Mouse (Mus musculus): ENCODE results near the gene Spc24. TPM values are rescaled to one million over a fixed set of nuclear protein-coding genes. Genes with fewer than 3 reads are reported as not detected.

Spc24 gene
- 1.4 and 12.8 TPM in 2 replicates for polyA plus RNA-seq (2012; rRNA removed; ENCODE audit: low replicate concordance)

GRCm38 (mm10) chr9:21760155-21761088, at the start of gene Spc24:
Gene Spc24 (minus strand): TSS chr9:21760303.

GRCm38 (mm10) chr9:21798345-21799009, 38.4 kb upstream of the Spc24 start, which contains the start of gene Kank2:
Gene Kank2 (minus strand): TSS chr9:21798744.

GRCm38 (mm10) chr9:21723377-21724146, 36.5 kb downstream of the Spc24 start, which contains the start of gene Ldlr:
Gene Ldlr (plus strand): TSS chr9:21723483.

Other genes starting within 250 kb of the Spc24 start
- 4.3 and 10.0 TPM in 2 replicates for gene AB124611, start 234.1 kb downstream of the Spc24 start, polyA plus RNA-seq (2012; rRNA removed; ENCODE audit: low replicate concordance)
- gene Carm1, start 213.4 kb downstream of the Spc24 start, polyA plus RNA-seq (2012; rRNA removed; ENCODE audit: low replicate concordance), result 66.5 and 132 TPM in 2 replicates
- gene Timm29, start 167.6 kb downstream of the Spc24 start, polyA plus RNA-seq (2012; rRNA removed; ENCODE audit: low replicate concordance), result 24.4 and 33.7 TPM in 2 replicates
- 32.8 and 36.1 TPM in 2 replicates for gene Yipf2, start 167.5 kb downstream of the Spc24 start, polyA plus RNA-seq (2012; rRNA removed; ENCODE audit: low replicate concordance)
- 33.4 and 57.3 TPM in 2 replicates for gene Smarca4, start 144.1 kb downstream of the Spc24 start, polyA plus RNA-seq (2012; rRNA removed; ENCODE audit: low replicate concordance)
- 38.0 and 38.8 TPM in 2 replicates for gene Ldlr, start 36.8 kb downstream of the Spc24 start, polyA plus RNA-seq (2012; rRNA removed; ENCODE audit: low replicate concordance)
- gene Kank2, start 38.4 kb upstream of the Spc24 start, polyA plus RNA-seq (2012; rRNA removed; ENCODE audit: low replicate concordance), result 57.7 and 93.8 TPM in 2 replicates
- gene Angptl8, start 75.2 kb upstream of the Spc24 start, polyA plus RNA-seq (2012; rRNA removed; ENCODE audit: low replicate concordance), result 88.4 and 128 TPM in 2 replicates
- gene Dock6, start 92.3 kb upstream of the Spc24 start, polyA plus RNA-seq (2012; rRNA removed; ENCODE audit: low replicate concordance), result 153 and 172 TPM in 2 replicates
- 104 and 231 TPM in 2 replicates for gene Rab3d, start 157.9 kb upstream of the Spc24 start, polyA plus RNA-seq (2012; rRNA removed; ENCODE audit: low replicate concordance)
- gene Ccdc159, start 167.2 kb upstream of the Spc24 start, polyA plus RNA-seq (2012; rRNA removed; ENCODE audit: low replicate concordance), result 10.3 and 13.2 TPM in 2 replicates
- 156 and 380 TPM in 2 replicates for gene Tmem205, start 167.3 kb upstream of the Spc24 start, polyA plus RNA-seq (2012; rRNA removed; ENCODE audit: low replicate concordance)
- 15.4 and 26.3 TPM in 2 replicates for gene Plppr2, start 176.7 kb upstream of the Spc24 start, polyA plus RNA-seq (2012; rRNA removed; ENCODE audit: low replicate concordance)
- gene Swsap1, start 195.5 kb upstream of the Spc24 start, polyA plus RNA-seq (2012; rRNA removed; ENCODE audit: low replicate concordance), result 7.3 and 11.5 TPM in 2 replicates
- gene Epor, start 203.2 kb upstream of the Spc24 start, polyA plus RNA-seq (2012; rRNA removed; ENCODE audit: low replicate concordance), result 7.3 and 23.8 TPM in 2 replicates
- gene Rgl3, start 229.1 kb upstream of the Spc24 start, polyA plus RNA-seq (2012; rRNA removed; ENCODE audit: low replicate concordance), result 16.3 and 35.2 TPM in 2 replicates
- gene Ccdc151, start 242.3 kb upstream of the Spc24 start, polyA plus RNA-seq (2012; rRNA removed; ENCODE audit: low replicate concordance), result 0.07 and 0.19 TPM in 2 replicates
- 71.3 and 86.6 TPM in 2 replicates for gene Prkcsh, start 242.5 kb upstream of the Spc24 start, polyA plus RNA-seq (2012; rRNA removed; ENCODE audit: low replicate concordance)

Data from subcutaneous adipose tissue, adult 2 months (tissue).